ENCODE assay signal across 12 mouse cellular contexts in genomic region chr4:144918501-144918900, GRCm38 (mm10).
"Had no signal": no experiment of that assay in that cellular context is flagged by ENCODE, and none has a peak within 500 bp of the region (broad histone marks: within the 10 kb centered on the region; RNA-seq: fewer than 3 reads in every experiment).

No protein-coding gene starts in this region.

- DNase-seq: gastrocnemius, adult 2 months; gastrocnemius, postnatal 10 days; gastrocnemius, postnatal 25 days; heart, adult 18-20 months; heart, postnatal 10 days; heart, postnatal 4 days; kidney, adult 18-20 months; kidney, adult 8-10 months; kidney, postnatal 10 days; kidney, postnatal 4 days; liver; liver, embryonic 13.5 days had no signal
